Mouse (Mus musculus) heart, adult 11 months (tissue): Measurements from ENCODE around the gene Nacc2.

Experiments used
- DNase-seq: peaks from one replicate; pipeline ENCODE4 v3.0.0; 2022

The Nacc2 gene

GRCm38 (mm10) chr2:26091771-26092393, 31.1 kb downstream of the Nacc2 start:
- DNase-seq = no peak

GRCm38 (mm10) chr2:26090876-26091770, 31.9 kb downstream of the Nacc2 start:
- peak; percentile 92 for DNase-seq

GRCm38 (mm10) chr2:26089005-26089404, 34.0 kb downstream of the Nacc2 start:
- DNase-seq = peak; percentile 68

GRCm38 (mm10) chr2:26086926-26087600, 36.0 kb downstream of the Nacc2 start:
- DNase-seq = peak; percentile 94

- no peak for DNase-seq
Measured at GRCm38 (mm10) chr2:26086505-26086904, 36.5 kb downstream of the Nacc2 start.

- peak; percentile 72 for DNase-seq
Measured at GRCm38 (mm10) chr2:26082883-26083282, 40.1 kb downstream of the Nacc2 start.

GRCm38 (mm10) chr2:26080830-26081229, 42.2 kb downstream of the Nacc2 start:
- no peak for DNase-seq

- DNase-seq = no peak
Measured at GRCm38 (mm10) chr2:26079409-26079808, 43.6 kb downstream of the Nacc2 start.

- DNase-seq = no peak
Measured at GRCm38 (mm10) chr2:26077068-26077467, 46.0 kb downstream of the Nacc2 start.

- DNase-seq = no peak
Measured at GRCm38 (mm10) chr2:26076121-26076520, 46.9 kb downstream of the Nacc2 start.

- no peak for DNase-seq
Measured at GRCm38 (mm10) chr2:26074551-26074950, 48.5 kb downstream of the Nacc2 start.

GRCm38 (mm10) chr2:26068592-26068991, 54.4 kb downstream of the Nacc2 start:
- DNase-seq = no peak

GRCm38 (mm10) chr2:26068175-26068574, 54.8 kb downstream of the Nacc2 start:
- no peak for DNase-seq

- DNase-seq = no peak
Measured at GRCm38 (mm10) chr2:26066527-26066926, 56.5 kb downstream of the Nacc2 start.

GRCm38 (mm10) chr2:26062742-26063427, 60.1 kb downstream of the Nacc2 start:
- DNase-seq = no peak

- no peak for DNase-seq
Measured at GRCm38 (mm10) chr2:26062241-26062640, 60.8 kb downstream of the Nacc2 start.

GRCm38 (mm10) chr2:26061018-26061666, 61.9 kb downstream of the Nacc2 start:
- DNase-seq = no peak

- DNase-seq = no peak
Measured at GRCm38 (mm10) chr2:26057053-26057452, 66.0 kb downstream of the Nacc2 start.

GRCm38 (mm10) chr2:26056226-26056625, 66.8 kb downstream of the Nacc2 start:
- DNase-seq = no peak

- DNase-seq = no peak
Measured at GRCm38 (mm10) chr2:26055747-26056102, 67.3 kb downstream of the Nacc2 start.

- peak; percentile 96 for DNase-seq
Measured at GRCm38 (mm10) chr2:26055046-26055746, 67.8 kb downstream of the Nacc2 start.

GRCm38 (mm10) chr2:26052806-26053205, 70.2 kb downstream of the Nacc2 start:
- no peak for DNase-seq
